Mouse (Mus musculus): ENCODE data around the gene Fbxo40.

GRCm38 (mm10) chr16:36983796-36984195 is 6.5 kb downstream of the Fbxo40 start:
- TF ChIP-seq CTCF (IDR thresholded peaks at IDR 0.05; ENCODE audit: extremely low read depth, insufficient read depth, insufficient read length, insufficient replicate concordance), result no peak
- TF ChIP-seq POLR2A (IDR thresholded peaks at IDR 0.05; ENCODE audit: low read depth, low read length), result no peak

Measured in spleen, adult 2 months (tissue).